Mouse (Mus musculus) embryo, embryonic 11 days (tissue): ENCODE measurements around the gene AW549877.

ENCODE experiments used
- DNase-seq: peaks from one replicate; pipeline ENCODE4 v3.0.0-alpha.2; 2015

AW549877 gene

DNA sequence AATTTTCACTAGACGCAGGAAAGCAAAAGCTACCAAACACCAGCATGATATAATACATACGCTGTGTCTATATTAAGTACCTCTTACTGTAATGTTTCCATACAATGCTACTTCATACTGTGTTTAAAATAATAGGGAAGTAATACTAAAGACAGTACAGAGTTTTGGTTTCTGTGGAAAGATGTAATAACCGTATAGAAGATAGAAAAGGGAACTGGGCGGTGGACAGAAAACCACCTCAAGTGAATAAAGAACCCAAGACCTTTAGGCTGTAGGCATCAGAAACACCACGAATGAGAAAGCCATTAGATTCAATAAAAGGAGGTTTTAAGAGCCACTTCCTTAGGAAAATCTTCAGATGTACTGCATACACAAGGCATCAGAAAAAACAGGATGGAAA lies 12.8 kb downstream of the AW549877 start:
- DNase-seq: no peak

DNA sequence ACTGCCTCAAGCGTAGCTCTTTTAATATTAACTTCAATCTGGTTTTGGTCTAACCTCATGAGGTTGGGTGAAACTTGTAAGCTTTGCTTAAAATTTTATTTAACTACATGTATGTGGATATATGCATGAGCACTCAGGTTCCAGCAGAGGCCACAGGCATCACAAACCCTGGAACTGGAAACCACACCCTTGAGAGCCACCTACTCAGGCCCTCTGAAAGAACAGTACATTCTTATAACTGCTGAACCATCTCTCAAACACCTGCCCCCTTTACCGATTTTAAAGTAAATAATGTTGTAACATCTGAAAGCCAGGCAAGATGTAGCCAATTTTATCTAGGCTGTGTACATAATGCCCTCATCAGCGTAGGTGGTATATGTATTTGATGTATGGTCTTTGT lies 15.7 kb downstream of the AW549877 start:
- no peak for DNase-seq

- peak; percentile 81 for DNase-seq
Observed at GRCm38 (mm10) chr15:3979061-3979848, 16.3 kb downstream of the AW549877 start, which contains the start of gene Fbxo4. Gene Fbxo4 (minus strand): TSS chr15:3979573.

- no peak for DNase-seq
Observed at GRCm38 (mm10) chr15:3978279-3978678, 17.3 kb downstream of the AW549877 start.

GRCm38 (mm10) chr15:3973300-3973699 lies 22.2 kb downstream of the AW549877 start:
- DNase-seq: no peak

- DNase-seq: no peak
Observed at GRCm38 (mm10) chr15:3970193-3970592, 25.4 kb downstream of the AW549877 start.

DNA sequence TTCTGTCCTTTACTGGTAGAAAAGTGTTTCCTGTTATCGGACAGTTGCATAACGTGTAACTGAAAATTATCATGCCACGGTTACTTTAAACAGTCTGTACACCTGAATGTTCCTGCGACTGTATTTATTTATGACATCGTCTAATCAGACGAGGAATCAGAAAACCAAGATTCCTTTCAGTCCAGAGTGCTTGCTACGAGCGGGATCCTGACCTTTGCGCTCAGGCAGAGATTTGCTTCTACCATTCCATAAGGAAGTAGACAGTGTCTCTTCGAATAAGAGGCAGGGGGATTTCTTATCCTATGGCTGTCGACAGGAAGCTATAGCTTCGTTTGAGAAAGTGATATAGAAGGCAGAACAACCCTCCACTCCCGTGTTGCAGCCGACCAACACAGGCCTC lies 25.8 kb downstream of the AW549877 start:
- no peak for DNase-seq

DNA sequence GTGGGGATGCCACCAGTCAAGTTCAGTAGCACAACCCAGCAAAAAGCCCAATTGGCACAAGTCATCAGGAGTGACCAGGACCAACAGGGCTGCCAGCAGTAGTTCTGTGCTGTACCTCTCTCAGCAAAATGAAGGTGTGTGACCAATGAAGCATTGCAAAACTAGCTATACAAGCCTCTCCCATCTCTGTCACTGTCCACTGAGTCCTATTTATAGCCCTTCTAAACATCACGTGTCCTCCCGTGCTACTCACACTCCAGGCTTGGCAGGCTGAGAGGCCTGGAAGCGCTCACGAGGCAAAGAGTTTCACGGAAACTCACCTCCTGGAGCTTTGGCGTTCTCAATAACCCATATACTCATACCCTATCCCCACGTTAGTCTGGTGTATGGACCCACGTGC lies 33.3 kb downstream of the AW549877 start:
- DNase-seq: no peak

- no peak for DNase-seq
Observed at GRCm38 (mm10) chr15:3960094-3960493, 35.5 kb downstream of the AW549877 start.

DNA sequence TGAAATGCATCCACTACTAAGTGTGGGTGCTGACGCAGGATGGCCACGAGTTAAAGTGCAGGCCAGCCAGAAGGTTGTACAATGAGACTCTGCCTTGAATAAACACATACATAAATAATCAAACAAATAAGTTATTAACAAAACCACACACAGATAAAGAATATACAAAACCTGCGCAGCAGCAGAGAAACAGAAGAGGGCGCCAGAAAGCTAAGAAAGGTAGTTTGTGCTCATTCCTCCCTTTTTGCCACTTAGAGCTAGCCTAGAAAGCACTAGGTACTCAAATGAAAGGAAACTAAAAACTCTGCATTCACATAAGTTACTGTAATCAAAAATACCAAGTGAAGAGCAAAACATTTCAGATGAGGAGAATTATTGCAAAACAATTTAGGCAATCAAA lies 37.6 kb downstream of the AW549877 start:
- DNase-seq: peak; percentile 68

DNA sequence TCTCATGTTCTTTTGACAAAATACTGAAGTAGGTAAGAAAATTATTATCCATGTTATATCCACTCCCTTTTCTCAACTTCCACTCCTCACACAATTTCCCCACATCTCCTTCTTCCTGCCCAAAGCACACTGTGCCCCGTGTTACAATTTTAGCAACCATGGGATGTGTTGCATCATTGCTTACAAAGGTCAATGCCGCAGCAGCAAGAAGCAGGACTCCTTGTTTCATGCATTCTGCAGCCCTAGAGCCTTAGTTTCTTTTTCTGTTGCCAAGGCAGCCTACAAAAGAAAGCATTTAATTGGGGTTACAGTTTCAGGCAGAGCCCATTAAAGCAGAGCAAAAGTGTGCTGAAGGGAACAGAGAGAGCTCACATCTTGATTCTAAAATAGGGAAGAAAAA lies 40.6 kb downstream of the AW549877 start:
- DNase-seq: no peak

GRCm38 (mm10) chr15:3938132-3938531 lies 57.4 kb downstream of the AW549877 start:
- no peak for DNase-seq

DNA sequence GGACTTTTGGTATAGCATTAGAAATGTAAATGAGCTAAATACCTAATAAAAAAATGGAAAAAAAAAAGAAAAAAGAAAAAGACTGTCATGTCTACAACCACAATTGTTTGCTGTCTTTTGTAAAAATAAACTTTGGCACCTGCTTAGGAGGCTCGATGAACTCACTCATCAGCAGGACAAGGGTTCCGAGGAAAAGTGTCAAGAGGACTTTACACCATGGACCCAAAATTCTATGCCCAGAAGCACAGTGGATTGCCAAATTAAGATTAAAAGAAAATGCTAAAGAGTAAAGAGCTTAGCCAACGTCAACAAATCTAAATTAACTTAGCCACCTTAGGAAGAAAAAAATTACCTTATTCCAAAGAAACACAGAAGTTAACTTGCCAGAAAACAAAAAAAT lies 59.5 kb downstream of the AW549877 start:
- DNase-seq: no peak

DNA sequence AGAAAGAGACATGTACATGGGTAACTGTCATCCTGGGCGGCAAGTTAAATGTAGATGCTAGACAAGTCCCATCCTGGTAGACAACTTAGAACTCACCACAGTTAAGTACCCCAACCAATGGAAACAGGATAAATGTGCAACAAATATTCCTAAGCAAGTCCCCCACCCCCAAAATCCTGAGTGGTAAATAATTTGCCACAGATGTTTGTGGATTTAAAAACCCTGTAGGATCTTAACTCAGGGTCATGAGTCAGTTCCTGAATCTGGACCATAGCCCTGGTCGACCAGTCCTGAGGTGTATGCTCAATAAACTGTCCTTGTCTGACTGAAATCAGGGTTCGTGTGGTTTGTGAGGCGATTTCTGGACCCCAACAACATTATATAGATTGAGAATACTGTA lies 62.1 kb downstream of the AW549877 start:
- DNase-seq: no peak
